Mouse (Mus musculus) liver, postnatal 0 days (tissue): ENCODE results near the gene Dag1. TPM values are rescaled to one million over a fixed set of nuclear protein-coding genes. Genes with fewer than 3 reads are reported as not detected.
"Not testable (repeated sequence)": the region's sequence is repeated elsewhere in the genome, so short reads cannot be mapped to it uniquely, and the experiment has no call there.

Experiments used
- ATAC-seq: fragments of 200-750 bp; cut with Nextera tagmentation; 2 replicates; pipeline ENCODE4 v1.8.0; 2017; ENCODE audit warnings: mild to moderate bottlenecking, moderate library complexity
- DNase-seq: peaks from one replicate; pipeline ENCODE4 v3.0.0-alpha.2; 2016
- H3K27ac ChIP-seq: fragments of 300-500 bp; sonication (generic); 2 replicates; pipeline ENCODE4 v1.5.1; 2014; ENCODE audit warnings: antibody characterized with exemption, moderate library complexity, mild to moderate bottlenecking, low read depth
- H3K27me3 ChIP-seq: fragments of 300-500 bp; sonication (generic); 2 replicates; pipeline ENCODE4 v1.6.1; 2014; ENCODE audit warnings: low read length, control low read depth, mixed read lengths; ENCODE audit not compliant: insufficient read depth
- H3K36me3 ChIP-seq: fragments of 300-500 bp; sonication (generic); replicated peaks from 2 replicates; pipeline ENCODE4 v1.6.1; 2014; ENCODE audit warnings: mild to moderate bottlenecking, control low read depth, low read length, moderate library complexity, mixed read lengths; ENCODE audit not compliant: insufficient read depth
- H3K4me1 ChIP-seq: fragments of 300-500 bp; sonication (generic); 2 replicates; pipeline ENCODE4 v1.6.1; 2014; ENCODE audit warnings: antibody characterized with exemption, mild to moderate bottlenecking, control low read depth; ENCODE audit not compliant: insufficient read depth
- H3K4me2 ChIP-seq: fragments of 300-500 bp; sonication (generic); 2 replicates; pipeline ENCODE4 v1.6.1; 2014; ENCODE audit warnings: low read depth, mild to moderate bottlenecking, low read length, moderate library complexity, mixed read lengths
- H3K4me3 ChIP-seq: fragments of 300-500 bp; sonication (generic); 2 replicates; pipeline ENCODE4 v1.5.1; 2014; ENCODE audit warnings: low read depth, low read length
- H3K9ac ChIP-seq: fragments of 300-500 bp; sonication (generic); replicated peaks from 2 replicates; pipeline ENCODE4 v1.6.1; 2014; ENCODE audit warnings: mild to moderate bottlenecking, moderate library complexity
- H3K9me3 ChIP-seq: fragments of 300-500 bp; sonication (generic); 2 replicates; pipeline ENCODE4 v1.6.1; 2016; ENCODE audit warnings: mild to moderate bottlenecking, control low read depth, low read length, mixed read lengths
- CTCF ChIP-seq: sonication (generic); IDR thresholded peaks from 2 replicates; pipeline ENCODE4 v1.5.1; 2016; ENCODE audit warnings: antibody characterized with exemption, low read depth
- EP300 ChIP-seq: IDR thresholded peaks from 2 replicates; pipeline ENCODE4 v1.6.1; 2016; ENCODE audit warnings: antibody characterized with exemption, low read depth, mild to moderate bottlenecking
- WGBS: fragments of 180-500 bp; shearing (Covaris S2); extraction: QIAGEN DNeasy Blood & Tissue Kit; methylation state at CpG from one replicate; pipeline ENCODE4 v1.1.7; 2014; ENCODE audit not compliant: insufficient replicate concordance; 5-methylcytosine and 5-hydroxymethylcytosine counted together
- polyA plus RNA-seq: library from polyadenylated mRNA; unstranded; fragments of >200 nt; fragmentation: Nextera tagmentation; extraction: Ambion mirVana; gene quantifications from 2 replicates; pipeline ENCODE4 v1.2.1, GENCODE M21; 2015

Dag1 gene
- polyA plus RNA-seq, 1 experiment from 2014 or later, result 20.0 TPM

- no peak overlapping the region for H3K9ac ChIP-seq
- peaks cover 9% of the 10 kb centered on the region for H3K4me1 ChIP-seq
- H3K27ac ChIP-seq, result no peak overlapping the region
- ATAC-seq, result no peak
- WGBS, result 66% methylated on average over 4 of the region's 4 CpGs
- H3K9me3 ChIP-seq, result no peaks in the 10 kb centered on the region
- no peaks in the 10 kb centered on the region for H3K27me3 ChIP-seq
- H3K4me3 ChIP-seq, result no peak overlapping the region
- no peaks in the 10 kb centered on the region for H3K36me3 ChIP-seq
- no peak for DNase-seq
- H3K4me2 ChIP-seq, result no peak overlapping the region
- TF ChIP-seq CTCF, result no peak
- no peak for TF ChIP-seq EP300
Measured at GRCm38 (mm10) chr9:108198621-108199020, 65.1 kb downstream of the Dag1 start.

- WGBS, result 37% methylated on average over 24 of the region's 24 CpGs
- Histone ChIP-seq H3K4me1 (peaks cover 6% of the 10 kb centered on the region), H3K27me3 (no peaks in the 10 kb centered on the region), H3K36me3 (no peaks in the 10 kb centered on the region), H3K4me3 (no peak overlapping the region), H3K9ac (no peak overlapping the region), H3K9me3 (no peaks in the 10 kb centered on the region), H3K27ac (no peak overlapping the region), H3K4me2 (peak overlapping the region; percentile 13; the same call in 1 of the 2 replicates)
- no peak for ATAC-seq
- DNase-seq, result no peak
- TF ChIP-seq CTCF (no peak), EP300 (no peak)
Measured at GRCm38 (mm10) chr9:108196920-108197677, 66.7 kb downstream of the Dag1 start.

GRCm38 (mm10) chr9:108196222-108196621 is 67.5 kb downstream of the Dag1 start:
- H3K36me3 ChIP-seq, H3K9me3 ChIP-seq, H3K27me3 ChIP-seq, H3K9ac ChIP-seq, H3K4me1 ChIP-seq, H3K4me2 ChIP-seq, H3K27ac ChIP-seq, H3K4me3 ChIP-seq, ATAC-seq: not testable (repeated sequence)
- peak; percentile 31 for DNase-seq
- 58% methylated on average over 6 of the region's 6 CpGs for WGBS
- peak; percentile 42 for TF ChIP-seq CTCF

GRCm38 (mm10) chr9:108189787-108190679 is 73.7 kb downstream of the Dag1 start, which contains the start of gene Bsn:
Gene Bsn (minus strand): TSS chr9:108190384.
- H3K27ac ChIP-seq, result no peak within 1 kb of the TSS
- no peaks in the 10 kb centered on the region for H3K36me3 ChIP-seq
- peak; percentile 27; the same call in 1 of the 2 replicates for ATAC-seq
- no peak for TF ChIP-seq EP300
- H3K9me3 ChIP-seq, result no peaks in the 10 kb centered on the region
- H3K4me1 ChIP-seq, result peaks cover 7% of the 10 kb centered on the region
- DNase-seq, result peak; percentile 61
- H3K27me3 ChIP-seq, result peaks cover 39% of the 10 kb centered on the region
- peak within 1 kb of the TSS; percentile 93 for H3K4me2 ChIP-seq
- WGBS, result 2% methylated on average over 68 of the region's 91 CpGs
- H3K9ac ChIP-seq, result no peak within 1 kb of the TSS
- H3K4me3 ChIP-seq, result peak within 1 kb of the TSS; percentile 57

GRCm38 (mm10) chr9:108189488-108189786 is 74.3 kb downstream of the Dag1 start:
- Histone ChIP-seq H3K4me1 (peaks cover 7% of the 10 kb centered on the region), H3K36me3 (no peaks in the 10 kb centered on the region), H3K4me2 (no peak overlapping the region), H3K4me3 (peak overlapping the region; percentile 57), H3K9ac (no peak overlapping the region), H3K9me3 (no peaks in the 10 kb centered on the region), H3K27ac (no peak overlapping the region), H3K27me3 (peaks cover 39% of the 10 kb centered on the region)
- WGBS, result 40% methylated on average over 5 of the region's 5 CpGs
- TF ChIP-seq EP300 (no peak), CTCF (no peak)
- ATAC-seq (no peak), DNase-seq (no peak)

- ATAC-seq (no peak), DNase-seq (no peak)
- TF ChIP-seq EP300, result no peak
- TF ChIP-seq CTCF, result no peak
- H3K9ac ChIP-seq, result no peak overlapping the region
- H3K27ac ChIP-seq, result no peak overlapping the region
- H3K36me3 ChIP-seq, result no peaks in the 10 kb centered on the region
- peaks cover 39% of the 10 kb centered on the region for H3K27me3 ChIP-seq
- peaks cover 7% of the 10 kb centered on the region for H3K4me1 ChIP-seq
- 77% methylated on average over 7 of the region's 7 CpGs for WGBS
- H3K4me3 ChIP-seq, result no peak overlapping the region
- H3K4me2 ChIP-seq, result no peak overlapping the region
- H3K9me3 ChIP-seq, result no peaks in the 10 kb centered on the region
Measured at GRCm38 (mm10) chr9:108189023-108189422, 74.7 kb downstream of the Dag1 start.
